Mouse (Mus musculus) forebrain, embryonic 11.5 days (tissue): ENCODE results near the gene Mctp2. TPM values are rescaled to one million over a fixed set of nuclear protein-coding genes. Genes with fewer than 3 reads are reported as not detected.

Source experiments
- ATAC-seq: fragments of 200-750 bp; cut with Nextera tagmentation; replicated peaks from 2 replicates; pipeline ENCODE4 v1.8.0; 2017; ENCODE audit warnings: moderate TSS enrichment; ENCODE audit not compliant: low FRiP score
- DNase-seq: peaks from one replicate; pipeline ENCODE4 v3.0.0-alpha.2; 2017; ENCODE audit warnings: low spot score
- H3K27ac ChIP-seq: fragments of 300-500 bp; sonication (generic); 2 replicates; pipeline ENCODE4 v1.5.1; 2014; ENCODE audit warnings: low read depth, low read length
- H3K27me3 ChIP-seq: fragments of 300-500 bp; sonication (generic); 2 replicates; pipeline ENCODE4 v1.6.1; 2014; ENCODE audit warnings: mild to moderate bottlenecking, low read length, mixed read lengths; ENCODE audit not compliant: control insufficient read depth, insufficient read depth
- H3K36me3 ChIP-seq: fragments of 300-500 bp; sonication (generic); 2 replicates; pipeline ENCODE4 v1.6.1; 2014; ENCODE audit warnings: mild to moderate bottlenecking, low read length, moderate library complexity, mixed read lengths; ENCODE audit not compliant: control insufficient read depth, insufficient read depth
- H3K4me1 ChIP-seq: fragments of 300-500 bp; sonication (generic); replicated peaks from 2 replicates; pipeline ENCODE4 v1.6.1; 2014; ENCODE audit warnings: low read length, mixed read lengths; ENCODE audit not compliant: control insufficient read depth, insufficient read depth
- H3K4me2 ChIP-seq: fragments of 300-500 bp; sonication (generic); 2 replicates; pipeline ENCODE4 v1.6.1; 2014; ENCODE audit warnings: low read depth, mild to moderate bottlenecking, low read length, moderate library complexity, mixed read lengths; ENCODE audit not compliant: severe bottlenecking
- H3K4me3 ChIP-seq: fragments of 300-500 bp; sonication (generic); 2 replicates; pipeline ENCODE4 v1.5.1; 2014; ENCODE audit warnings: low read depth, low read length
- H3K9ac ChIP-seq: fragments of 300-500 bp; sonication (generic); 2 replicates; pipeline ENCODE4 v1.6.1; 2014; ENCODE audit warnings: low read length
- H3K9me3 ChIP-seq: fragments of 300-500 bp; sonication (generic); 2 replicates; pipeline ENCODE4 v1.6.1; 2016; ENCODE audit warnings: low read length, mixed read lengths; ENCODE audit not compliant: control insufficient read depth
- WGBS: fragments of 180-500 bp; shearing (Covaris S2); extraction: QIAGEN DNeasy Blood & Tissue Kit; methylation state at CpG from one replicate; pipeline ENCODE4 v1.1.7; 2014; 5-methylcytosine and 5-hydroxymethylcytosine counted together
- polyA plus RNA-seq: library from polyadenylated mRNA; unstranded; fragments of >200 nt; fragmentation: Nextera tagmentation; extraction: Ambion mirVana; gene quantifications from 2 replicates; pipeline ENCODE4 v1.2.1, GENCODE M21; 2014

Mctp2 gene
- polyA plus RNA-seq, 1 experiment from 2014 or later: 0.08 TPM

DNA sequence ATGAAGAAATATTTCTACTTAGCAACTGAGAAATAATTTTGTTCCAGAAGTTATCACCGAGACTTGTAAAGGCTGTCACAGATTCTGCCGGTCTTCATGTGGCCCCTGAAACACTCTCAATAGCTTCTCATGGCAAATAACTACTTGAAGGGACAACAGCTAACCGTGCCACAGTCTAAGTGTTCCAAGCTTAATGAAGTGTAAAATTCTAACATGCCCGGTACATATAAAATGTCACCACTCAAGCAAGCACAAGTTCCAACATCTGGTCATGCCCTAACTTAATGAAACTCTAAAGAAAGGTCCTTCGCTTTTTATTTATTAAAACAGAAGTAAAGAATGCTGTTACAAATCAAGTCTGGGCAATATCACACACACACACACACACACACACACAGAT, 82.8 kb downstream of the Mctp2 start:
- no peak overlapping the region for H3K9ac ChIP-seq
- H3K4me3 ChIP-seq: no peak overlapping the region
- H3K36me3 ChIP-seq: no peaks in the 10 kb centered on the region
- H3K27ac ChIP-seq: no peak overlapping the region
- no peaks in the 10 kb centered on the region for H3K27me3 ChIP-seq
- H3K4me2 ChIP-seq: no peak overlapping the region
- H3K9me3 ChIP-seq: no peaks in the 10 kb centered on the region
- no peak for DNase-seq
- ATAC-seq: no peak
- whole genome bisulfite sequencing: 80% methylated on average over 5 of the region's 5 CpGs
- no peaks in the 10 kb centered on the region for H3K4me1 ChIP-seq

DNA sequence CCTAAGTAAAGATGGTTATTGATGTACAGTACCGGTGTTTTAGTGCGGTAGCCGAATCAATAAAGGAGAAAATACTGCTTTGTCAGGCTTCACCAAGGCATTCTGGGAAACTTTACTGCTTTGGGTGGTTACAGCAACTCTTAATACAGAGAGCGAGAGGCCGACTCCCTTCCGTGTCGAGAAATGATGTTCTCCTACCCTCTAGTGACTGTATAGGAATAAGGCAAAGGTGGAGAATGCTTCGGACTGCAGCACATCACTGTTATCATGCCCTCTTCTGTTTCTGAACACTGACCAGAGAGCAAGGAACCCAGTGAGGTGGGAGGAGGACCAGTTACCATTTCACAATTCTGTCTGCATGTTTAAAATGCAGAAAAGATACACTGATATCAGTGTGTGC, 83.9 kb downstream of the Mctp2 start:
- ATAC-seq (no peak), DNase-seq (no peak)
- H3K36me3 ChIP-seq: no peaks in the 10 kb centered on the region
- no peaks in the 10 kb centered on the region for H3K27me3 ChIP-seq
- H3K9ac ChIP-seq: no peak overlapping the region
- 88% methylated on average over 8 of the region's 8 CpGs for WGBS
- no peak overlapping the region for H3K27ac ChIP-seq
- no peaks in the 10 kb centered on the region for H3K9me3 ChIP-seq
- no peak overlapping the region for H3K4me3 ChIP-seq
- no peak overlapping the region for H3K4me2 ChIP-seq
- H3K4me1 ChIP-seq: no peaks in the 10 kb centered on the region

DNA sequence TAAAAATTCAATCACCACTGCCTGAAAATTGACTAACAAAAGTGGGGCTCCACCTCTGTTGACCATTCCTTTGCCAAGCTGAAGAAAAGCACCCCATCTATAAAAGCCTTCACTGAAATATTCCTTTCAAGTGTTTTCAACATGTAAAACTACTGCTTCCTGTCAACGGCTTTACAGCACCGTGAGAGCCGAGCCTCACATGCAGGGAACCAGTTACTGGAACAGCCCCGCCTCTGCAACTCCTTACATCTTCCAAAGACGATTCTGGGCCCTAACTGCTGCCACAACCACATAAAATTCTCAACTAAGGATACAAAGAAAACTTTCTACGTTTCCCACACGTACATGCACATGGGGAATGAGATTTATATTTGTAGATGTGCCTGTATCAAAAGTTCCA, 88.4 kb downstream of the Mctp2 start:
- H3K36me3 ChIP-seq: no peaks in the 10 kb centered on the region
- DNase-seq (no peak), ATAC-seq (no peak)
- H3K9ac ChIP-seq: no peak overlapping the region
- H3K4me3 ChIP-seq: no peak overlapping the region
- H3K9me3 ChIP-seq: no peaks in the 10 kb centered on the region
- H3K4me2 ChIP-seq: no peak overlapping the region
- no peak overlapping the region for H3K27ac ChIP-seq
- H3K27me3 ChIP-seq: no peaks in the 10 kb centered on the region
- WGBS: 81% methylated on average over 7 of the region's 7 CpGs
- no peaks in the 10 kb centered on the region for H3K4me1 ChIP-seq

DNA sequence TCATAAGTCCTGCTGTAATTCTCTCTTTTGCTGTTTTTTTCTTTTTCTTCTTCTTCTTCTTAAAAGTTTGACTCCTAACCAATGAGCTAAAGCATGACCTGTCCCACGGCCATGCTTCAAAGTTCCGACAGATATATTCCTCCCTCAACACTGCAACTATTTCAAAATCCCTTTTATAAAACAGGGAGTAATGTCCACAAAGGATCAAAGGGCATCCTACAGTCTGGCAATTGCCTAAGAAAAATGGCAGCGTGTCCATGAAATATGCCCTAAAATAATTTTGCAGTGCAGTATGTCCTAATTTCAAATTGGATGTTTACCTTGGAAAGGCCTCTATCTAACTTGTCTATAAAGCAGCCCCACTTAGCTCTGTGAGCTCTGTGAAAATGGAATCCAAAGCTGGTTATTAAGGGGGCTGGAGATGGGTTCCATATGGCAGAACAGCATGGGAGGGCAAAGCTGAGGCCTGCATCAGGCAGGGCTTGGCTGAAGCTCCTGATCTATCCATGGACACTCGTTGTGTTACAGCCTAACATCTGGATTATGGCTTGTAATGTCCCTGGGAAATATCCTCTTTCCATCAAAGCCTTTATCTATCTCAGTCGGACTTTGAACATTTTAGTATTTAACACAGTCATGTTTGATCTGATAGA, 90.7 kb downstream of the Mctp2 start:
- Histone ChIP-seq H3K4me2 (no peak overlapping the region), H3K9me3 (no peaks in the 10 kb centered on the region), H3K27ac (no peak overlapping the region), H3K36me3 (no peaks in the 10 kb centered on the region), H3K4me3 (no peak overlapping the region), H3K9ac (no peak overlapping the region), H3K4me1 (no peaks in the 10 kb centered on the region), H3K27me3 (no peaks in the 10 kb centered on the region)
- 85% methylated on average over 5 of the region's 5 CpGs for WGBS
- ATAC-seq (no peak), DNase-seq (no peak)

DNA sequence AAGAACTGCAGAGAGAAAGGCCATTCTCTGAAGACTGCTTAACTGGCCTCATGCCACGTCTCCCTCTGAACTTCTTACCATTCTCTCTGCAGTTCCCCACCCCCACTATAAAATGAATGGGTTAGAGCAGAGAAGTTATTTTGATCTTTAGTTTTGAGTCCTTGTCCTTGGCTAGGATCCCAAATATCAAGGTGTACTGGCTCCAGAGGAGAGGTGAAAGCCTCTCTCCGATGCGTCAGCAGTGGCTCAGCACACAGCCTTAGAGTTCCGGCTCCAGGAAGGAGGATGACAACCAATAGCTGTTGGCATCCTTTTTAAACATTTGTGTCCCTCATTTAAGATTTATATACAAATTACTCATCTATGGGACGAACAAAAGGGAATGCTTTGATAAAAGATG, 96.2 kb downstream of the Mctp2 start:
- Histone ChIP-seq H3K4me1 (no peaks in the 10 kb centered on the region), H3K27me3 (no peaks in the 10 kb centered on the region), H3K4me2 (no peak overlapping the region), H3K9ac (no peak overlapping the region), H3K27ac (no peak overlapping the region), H3K36me3 (no peaks in the 10 kb centered on the region), H3K4me3 (no peak overlapping the region), H3K9me3 (no peaks in the 10 kb centered on the region)
- DNase-seq: no peak
- 91% methylated on average over 5 of the region's 5 CpGs for WGBS
- ATAC-seq: no peak

DNA sequence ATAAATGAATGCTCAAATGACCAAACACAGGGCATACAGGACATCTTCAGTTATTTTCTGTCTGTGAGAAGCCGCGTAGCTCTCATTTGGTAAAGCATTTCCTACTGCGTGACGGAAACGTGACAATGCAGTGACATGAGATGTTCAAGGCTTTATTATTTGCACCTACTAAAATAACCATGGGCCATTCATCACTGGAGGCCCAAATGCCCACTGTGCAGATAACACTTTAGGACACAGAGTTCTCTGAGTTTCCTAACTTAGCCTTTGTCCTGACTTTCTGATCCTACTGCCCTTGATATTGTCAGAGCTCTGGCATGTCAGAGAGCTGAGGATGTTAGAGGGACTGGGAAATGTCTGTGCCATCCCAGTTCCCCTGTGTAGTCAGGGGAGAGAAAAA, 97.1 kb downstream of the Mctp2 start:
- Histone ChIP-seq H3K4me3 (no peak overlapping the region), H3K9me3 (no peaks in the 10 kb centered on the region), H3K27ac (no peak overlapping the region), H3K9ac (no peak overlapping the region), H3K4me2 (no peak overlapping the region), H3K4me1 (no peaks in the 10 kb centered on the region), H3K27me3 (no peaks in the 10 kb centered on the region), H3K36me3 (no peaks in the 10 kb centered on the region)
- 93% methylated on average over 5 of the region's 5 CpGs for WGBS
- no peak for ATAC-seq
- no peak for DNase-seq

DNA sequence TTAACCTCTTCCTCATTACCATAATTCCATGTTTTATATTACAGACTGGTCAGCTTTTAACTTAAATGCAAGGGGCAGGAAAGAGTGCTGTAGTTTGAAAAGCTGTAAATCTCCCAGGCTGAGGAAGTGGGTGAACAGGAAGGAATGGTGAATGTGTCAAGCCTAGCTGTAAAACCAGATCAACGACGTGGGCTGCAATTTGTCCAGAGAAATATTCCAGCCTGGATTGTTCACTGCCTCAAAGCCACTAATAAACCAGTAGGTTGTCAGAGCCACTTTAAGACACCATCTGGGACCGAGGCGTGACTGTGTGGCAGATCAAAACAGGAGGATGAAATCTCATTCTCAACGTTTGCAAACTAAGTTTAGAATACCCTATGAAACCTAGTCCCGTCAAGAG, 99.6 kb downstream of the Mctp2 start:
- Histone ChIP-seq H3K36me3 (no peaks in the 10 kb centered on the region), H3K27ac (no peak overlapping the region), H3K4me2 (no peak overlapping the region), H3K9me3 (no peaks in the 10 kb centered on the region), H3K9ac (no peak overlapping the region), H3K4me3 (no peak overlapping the region), H3K4me1 (no peaks in the 10 kb centered on the region), H3K27me3 (no peaks in the 10 kb centered on the region)
- no peak for ATAC-seq
- 89% methylated on average over 6 of the region's 6 CpGs for WGBS
- DNase-seq: no peak

DNA sequence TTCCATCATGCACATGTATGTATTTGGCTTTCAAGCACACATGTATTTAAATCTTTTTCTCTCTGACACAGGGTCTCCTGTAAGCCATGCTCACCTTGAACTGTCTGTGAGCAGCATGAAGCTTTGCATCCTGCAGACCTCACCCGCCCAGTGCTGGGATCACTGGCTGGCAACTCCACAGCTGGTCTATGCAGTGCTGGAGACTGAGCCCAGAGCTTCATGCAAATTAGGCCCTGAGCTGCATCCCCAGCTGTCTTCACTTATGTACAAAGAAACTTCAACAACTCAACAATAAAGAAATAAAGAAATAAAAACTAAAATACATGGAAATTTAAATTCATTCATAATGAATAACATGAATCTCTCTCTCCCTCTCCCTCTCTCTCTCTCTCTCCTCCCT, 110.7 kb downstream of the Mctp2 start:
- H3K9ac ChIP-seq: no peak overlapping the region
- 63% methylated on average over 1 of the region's 1 CpGs for WGBS
- H3K4me1 ChIP-seq: no peaks in the 10 kb centered on the region
- H3K4me2 ChIP-seq: no peak overlapping the region
- ATAC-seq (no peak), DNase-seq (no peak)
- no peaks in the 10 kb centered on the region for H3K9me3 ChIP-seq
- H3K36me3 ChIP-seq: no peaks in the 10 kb centered on the region
- no peak overlapping the region for H3K27ac ChIP-seq
- no peaks in the 10 kb centered on the region for H3K27me3 ChIP-seq
- H3K4me3 ChIP-seq: no peak overlapping the region

DNA sequence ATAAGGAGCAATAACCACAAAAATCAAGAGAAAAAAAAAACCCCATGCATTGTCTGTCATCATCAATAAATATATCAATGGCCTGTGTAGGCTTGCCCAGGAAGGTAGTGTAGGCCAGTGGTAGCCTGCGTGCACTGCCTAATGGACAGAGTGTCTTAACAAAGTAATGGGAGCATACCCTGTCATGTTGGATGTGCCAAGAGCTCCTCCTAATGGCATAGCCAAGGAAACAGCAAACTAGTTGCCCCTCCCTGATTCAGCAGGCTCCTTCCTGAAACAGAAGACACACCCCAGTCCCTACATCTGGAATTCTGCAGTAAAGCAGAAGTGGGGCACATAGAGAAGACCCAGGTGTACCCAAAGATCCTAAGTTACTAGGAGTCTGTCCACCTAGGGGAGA, 113.1 kb downstream of the Mctp2 start:
- H3K27me3 ChIP-seq: no peaks in the 10 kb centered on the region
- no peak overlapping the region for H3K4me2 ChIP-seq
- no peak overlapping the region for H3K27ac ChIP-seq
- no peaks in the 10 kb centered on the region for H3K9me3 ChIP-seq
- H3K4me1 ChIP-seq: no peaks in the 10 kb centered on the region
- DNase-seq (no peak), ATAC-seq (no peak)
- no peaks in the 10 kb centered on the region for H3K36me3 ChIP-seq
- no peak overlapping the region for H3K4me3 ChIP-seq
- H3K9ac ChIP-seq: no peak overlapping the region
- WGBS: 67% methylated on average over 1 of the region's 1 CpGs
